Mouse (Mus musculus) embryonic facial prominence, embryonic 14.5 days (tissue): Measurements from ENCODE around the gene Myh10. TPM values are rescaled to one million over a fixed set of nuclear protein-coding genes. Genes with fewer than 3 reads are reported as not detected.

Experiments used
- ATAC-seq: fragments of 200-750 bp; cut with Nextera tagmentation; 2 replicates; pipeline ENCODE4 v1.8.0; 2017; ENCODE audit warnings: low read depth, moderate number of reproducible peaks, moderate TSS enrichment
- DNase-seq: peaks from one replicate; pipeline ENCODE4 v3.0.0-alpha.2; 2015; ENCODE audit warnings: low spot score
- H3K27ac ChIP-seq: fragments of 300-500 bp; sonication (generic); replicated peaks from 2 replicates; pipeline ENCODE4 v1.5.1; 2014; ENCODE audit warnings: low read depth, mild to moderate bottlenecking, low read length, moderate library complexity
- H3K27me3 ChIP-seq: fragments of 300-500 bp; sonication (generic); replicated peaks from 2 replicates; pipeline ENCODE4 v1.6.1; 2014; ENCODE audit warnings: low read length; ENCODE audit not compliant: control insufficient read depth, insufficient read depth
- H3K36me3 ChIP-seq: fragments of 300-500 bp; sonication (generic); 2 replicates; pipeline ENCODE4 v1.6.1; 2014; ENCODE audit warnings: low read length, mixed read lengths; ENCODE audit not compliant: control insufficient read depth, insufficient read depth
- H3K4me1 ChIP-seq: fragments of 300-500 bp; sonication (generic); 2 replicates; pipeline ENCODE4 v1.6.1; 2014; ENCODE audit warnings: antibody characterized with exemption, low read length; ENCODE audit not compliant: control insufficient read depth, insufficient read depth
- H3K4me2 ChIP-seq: fragments of 300-500 bp; sonication (generic); 2 replicates; pipeline ENCODE4 v1.6.1; 2014; ENCODE audit warnings: low read depth, mild to moderate bottlenecking, low read length, moderate library complexity, mixed read lengths
- H3K4me3 ChIP-seq: fragments of 300-500 bp; sonication (generic); 2 replicates; pipeline ENCODE4 v1.5.1; 2014; ENCODE audit warnings: low read depth, mild to moderate bottlenecking, low read length
- H3K9ac ChIP-seq: fragments of 300-500 bp; sonication (generic); 2 replicates; pipeline ENCODE4 v1.6.1; 2014; ENCODE audit warnings: low read depth, mild to moderate bottlenecking, low read length, moderate library complexity, mixed read lengths
- H3K9me3 ChIP-seq: fragments of 300-500 bp; sonication (generic); 2 replicates; pipeline ENCODE4 v1.6.1; 2016; ENCODE audit warnings: low read length; ENCODE audit not compliant: control insufficient read depth
- WGBS: fragments of 180-500 bp; shearing (Covaris S2); extraction: QIAGEN DNeasy Blood & Tissue Kit; methylation state at CpG from one replicate; pipeline ENCODE4 v1.1.7; 2014; 5-methylcytosine and 5-hydroxymethylcytosine counted together
- polyA plus RNA-seq: library from polyadenylated mRNA; unstranded; fragments of >200 nt; fragmentation: Nextera tagmentation; extraction: Ambion mirVana; gene quantifications from 2 replicates; pipeline ENCODE4 v1.2.1, GENCODE M21; 2014

Myh10 gene
- polyA plus RNA-seq, 1 experiment from 2014 or later = 103 TPM

DNA sequence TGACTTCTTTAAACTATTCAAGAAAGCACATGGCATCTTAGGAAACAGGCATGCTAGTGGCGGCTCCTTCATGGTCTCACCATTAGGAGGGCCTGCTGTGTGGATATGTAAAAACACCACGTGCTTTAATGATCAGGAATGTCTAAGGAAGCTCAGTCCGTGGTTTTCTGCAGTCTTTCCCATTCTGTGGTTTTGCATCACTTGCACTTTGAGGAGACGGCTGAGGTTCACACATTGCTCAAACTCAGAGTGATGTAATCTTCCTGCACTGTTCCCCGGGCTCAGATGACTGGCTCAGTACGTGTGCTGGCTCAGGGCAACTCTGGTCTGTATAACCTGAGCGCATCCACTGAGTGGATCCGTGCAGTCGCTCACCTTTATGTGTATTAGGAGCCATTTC lies 91.0 kb downstream of the Myh10 start:
- Histone ChIP-seq H3K4me2 (no peak overlapping the region), H3K9ac (no peak overlapping the region), H3K4me3 (no peak overlapping the region), H3K27me3 (no peaks in the 10 kb centered on the region), H3K9me3 (no peaks in the 10 kb centered on the region), H3K4me1 (no peaks in the 10 kb centered on the region), H3K36me3 (peaks cover 92% of the 10 kb centered on the region), H3K27ac (no peak overlapping the region)
- no peak; the same call in 1 of the 2 replicates for ATAC-seq
- DNase-seq = peak; percentile 24
- WGBS = 71% methylated on average over 9 of the region's 9 CpGs

DNA sequence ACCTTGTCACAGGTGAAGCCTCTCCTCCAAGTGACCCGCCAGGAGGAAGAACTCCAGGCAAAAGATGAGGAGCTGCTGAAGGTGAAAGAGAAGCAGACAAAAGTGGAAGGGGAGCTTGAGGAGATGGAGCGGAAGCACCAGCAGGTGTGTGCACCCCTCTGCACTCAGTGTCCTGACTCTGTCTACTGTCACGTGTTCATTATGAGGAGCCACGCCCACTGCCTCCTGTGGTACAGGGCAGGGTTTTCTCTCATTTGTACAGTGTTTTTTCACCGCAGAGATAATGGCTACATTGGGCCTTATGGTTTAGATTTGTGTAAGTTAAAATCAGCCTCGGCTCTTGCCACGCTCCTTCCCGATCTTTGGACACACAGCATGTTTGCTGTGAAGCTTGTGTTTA lies 94.5 kb downstream of the Myh10 start:
- Histone ChIP-seq H3K27ac (no peak overlapping the region), H3K4me2 (no peak overlapping the region), H3K27me3 (no peaks in the 10 kb centered on the region), H3K9ac (no peak overlapping the region), H3K4me1 (no peaks in the 10 kb centered on the region), H3K9me3 (no peaks in the 10 kb centered on the region), H3K4me3 (no peak overlapping the region), H3K36me3 (peaks cover 99% of the 10 kb centered on the region)
- no peak for ATAC-seq
- 74% methylated on average over 8 of the region's 8 CpGs for WGBS
- DNase-seq = peak; percentile 14

DNA sequence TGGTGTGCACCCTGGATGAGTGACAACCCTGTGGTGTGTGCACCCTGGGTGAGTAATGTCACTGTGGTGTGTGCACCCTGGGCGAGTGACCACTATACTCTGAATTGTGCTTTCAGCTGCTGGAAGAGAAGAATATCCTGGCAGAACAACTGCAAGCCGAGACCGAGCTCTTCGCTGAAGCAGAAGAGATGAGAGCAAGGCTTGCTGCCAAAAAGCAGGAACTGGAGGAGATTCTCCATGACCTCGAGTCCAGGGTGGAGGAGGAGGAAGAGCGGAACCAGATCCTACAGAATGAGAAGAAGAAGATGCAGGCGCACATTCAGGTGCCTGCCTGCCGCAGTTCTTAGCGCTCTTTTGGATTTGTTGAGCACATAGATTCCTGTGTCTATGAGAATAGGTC lies 95.9 kb downstream of the Myh10 start:
- H3K9ac ChIP-seq = no peak overlapping the region
- H3K27me3 ChIP-seq = no peaks in the 10 kb centered on the region
- H3K4me3 ChIP-seq = no peak overlapping the region
- no peak overlapping the region for H3K27ac ChIP-seq
- H3K4me2 ChIP-seq = no peak overlapping the region
- 91% methylated on average over 9 of the region's 9 CpGs for WGBS
- no peaks in the 10 kb centered on the region for H3K4me1 ChIP-seq
- DNase-seq (no peak), ATAC-seq (no peak)
- peaks cover 99% of the 10 kb centered on the region for H3K36me3 ChIP-seq
- no peaks in the 10 kb centered on the region for H3K9me3 ChIP-seq

GRCm38 (mm10) chr11:68790720-68791119 lies 99.4 kb downstream of the Myh10 start:
- DNase-seq = no peak
- H3K27me3 ChIP-seq = no peaks in the 10 kb centered on the region
- H3K36me3 ChIP-seq = peaks cover 99% of the 10 kb centered on the region
- no peak overlapping the region for H3K9ac ChIP-seq
- 89% methylated on average over 10 of the region's 10 CpGs for WGBS
- no peaks in the 10 kb centered on the region for H3K9me3 ChIP-seq
- H3K4me2 ChIP-seq = no peak overlapping the region
- H3K4me3 ChIP-seq = no peak overlapping the region
- no peak for ATAC-seq
- H3K4me1 ChIP-seq = no peaks in the 10 kb centered on the region
- H3K27ac ChIP-seq = no peak overlapping the region

DNA sequence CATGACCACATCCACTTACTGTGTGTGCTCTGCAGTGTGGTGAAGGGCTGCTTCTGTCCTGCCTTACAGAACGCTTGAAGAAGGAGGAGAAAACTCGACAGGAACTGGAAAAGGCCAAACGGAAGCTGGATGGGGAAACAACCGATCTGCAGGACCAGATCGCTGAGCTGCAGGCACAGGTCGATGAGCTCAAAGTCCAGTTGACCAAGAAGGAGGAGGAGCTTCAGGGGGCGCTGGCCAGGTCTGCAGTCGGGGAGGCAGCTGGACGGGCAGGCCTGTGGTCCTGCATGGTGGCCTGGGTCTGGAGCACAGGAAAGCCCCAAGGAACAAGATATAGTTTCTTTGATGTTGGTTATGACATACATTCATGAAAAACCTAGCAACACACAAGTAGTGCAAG lies 100.4 kb downstream of the Myh10 start:
- WGBS = 92% methylated on average over 9 of the region's 9 CpGs
- peaks cover 96% of the 10 kb centered on the region for H3K36me3 ChIP-seq

GRCm38 (mm10) chr11:68798258-68798657 lies 106.9 kb downstream of the Myh10 start:
- H3K27ac ChIP-seq = no peak overlapping the region
- 90% methylated on average over 10 of the region's 10 CpGs for WGBS
- no peak for DNase-seq
- no peak overlapping the region for H3K4me2 ChIP-seq
- no peak overlapping the region for H3K9ac ChIP-seq
- ATAC-seq = no peak
- no peak overlapping the region for H3K4me3 ChIP-seq
- H3K27me3 ChIP-seq = no peaks in the 10 kb centered on the region
- no peaks in the 10 kb centered on the region for H3K9me3 ChIP-seq
- H3K36me3 ChIP-seq = peaks cover 96% of the 10 kb centered on the region
- no peaks in the 10 kb centered on the region for H3K4me1 ChIP-seq

More for the DNA sequence above, 100.4 kb downstream of the Myh10 start:
- Histone ChIP-seq H3K9me3 (no peaks in the 10 kb centered on the region), H3K27ac (no peak overlapping the region), H3K4me3 (no peak overlapping the region), H3K27me3 (no peaks in the 10 kb centered on the region), H3K4me2 (no peak overlapping the region), H3K9ac (no peak overlapping the region), H3K4me1 (no peaks in the 10 kb centered on the region)
- ATAC-seq (no peak), DNase-seq (no peak)

DNA sequence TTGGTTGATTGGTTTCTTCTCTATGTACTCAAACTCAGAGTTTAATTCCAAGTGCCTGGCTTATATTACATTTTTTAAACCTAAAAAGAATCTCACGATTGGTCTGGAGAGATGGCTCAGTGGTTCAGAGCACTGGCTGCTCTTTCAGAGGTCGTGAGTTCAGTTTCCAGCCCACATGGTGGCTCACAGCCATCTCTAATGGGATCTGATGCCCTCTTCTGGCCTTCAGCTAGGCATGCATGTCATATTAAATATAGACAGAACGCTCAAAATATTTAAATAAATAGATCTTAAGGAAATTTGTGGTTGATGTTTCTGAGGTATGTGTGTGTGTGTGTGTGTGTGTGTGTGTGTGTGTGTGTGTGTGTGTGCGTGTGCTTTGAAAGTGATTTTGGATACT lies 113.8 kb downstream of the Myh10 start:
- Histone ChIP-seq H3K27ac (no peak overlapping the region), H3K27me3 (no peaks in the 10 kb centered on the region), H3K4me1 (no peaks in the 10 kb centered on the region), H3K36me3 (peaks cover 95% of the 10 kb centered on the region), H3K4me3 (no peak overlapping the region), H3K9me3 (no peaks in the 10 kb centered on the region), H3K4me2 (no peak overlapping the region), H3K9ac (no peak overlapping the region)
- 51% methylated on average over 4 of the region's 4 CpGs for WGBS
- DNase-seq (peak; percentile 31), ATAC-seq (no peak)

- DNase-seq (peak; percentile 32), ATAC-seq (no peak)
- 39% methylated on average over 6 of the region's 6 CpGs for WGBS
- H3K27me3 ChIP-seq = no peaks in the 10 kb centered on the region
- no peak overlapping the region for H3K9ac ChIP-seq
- H3K4me2 ChIP-seq = no peak overlapping the region
- H3K4me1 ChIP-seq = no peaks in the 10 kb centered on the region
- H3K27ac ChIP-seq = no peak overlapping the region
- H3K36me3 ChIP-seq = peaks cover 95% of the 10 kb centered on the region
- H3K9me3 ChIP-seq = no peaks in the 10 kb centered on the region
- no peak overlapping the region for H3K4me3 ChIP-seq
Observed at GRCm38 (mm10) chr11:68807787-68808186, 116.4 kb downstream of the Myh10 start.

DNA sequence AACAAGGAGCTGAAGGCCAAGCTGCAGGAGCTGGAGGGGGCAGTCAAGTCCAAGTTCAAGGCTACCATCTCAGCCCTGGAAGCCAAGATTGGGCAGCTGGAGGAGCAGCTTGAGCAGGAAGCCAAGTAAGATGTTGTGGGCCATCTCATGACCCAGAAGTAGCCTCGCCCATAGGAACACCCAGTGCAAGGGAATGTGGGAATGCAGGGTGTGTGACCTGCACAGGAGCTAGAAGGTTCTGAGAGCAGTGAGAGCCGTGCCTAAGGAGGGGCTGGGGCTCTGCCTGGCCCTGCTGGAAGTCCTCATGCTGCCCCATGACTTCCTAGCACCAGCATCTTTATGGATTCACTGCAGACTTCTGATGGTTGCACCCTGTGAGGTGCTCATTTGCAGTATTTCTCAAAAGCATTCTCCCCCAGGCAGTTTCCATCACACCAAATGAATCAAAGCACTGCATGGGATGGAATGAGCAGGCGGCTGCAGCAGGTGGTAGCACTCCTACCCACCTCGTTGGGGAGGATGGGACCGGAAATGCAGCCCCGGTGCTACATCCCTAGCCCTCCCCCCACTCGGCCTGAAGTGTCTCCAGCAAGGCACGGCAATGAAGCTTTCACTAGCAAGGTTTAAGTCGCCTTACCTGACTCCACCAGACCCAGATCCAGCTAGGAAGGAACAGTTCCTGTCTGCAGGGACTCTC lies 120.7 kb downstream of the Myh10 start:
- H3K4me1 ChIP-seq = no peaks in the 10 kb centered on the region
- no peak overlapping the region for H3K4me3 ChIP-seq
- peaks cover 94% of the 10 kb centered on the region for H3K36me3 ChIP-seq
- WGBS = 82% methylated on average over 9 of the region's 9 CpGs
- ATAC-seq = no peak
- no peaks in the 10 kb centered on the region for H3K9me3 ChIP-seq
- no peak overlapping the region for H3K9ac ChIP-seq
- no peak overlapping the region for H3K4me2 ChIP-seq
- no peak for DNase-seq
- H3K27ac ChIP-seq = no peak overlapping the region
- H3K27me3 ChIP-seq = no peaks in the 10 kb centered on the region
